Mouse (Mus musculus): ENCODE data around the gene Nhs.

- TF ChIP-seq POLR2A (IDR thresholded peaks at IDR 0.05; ENCODE audit: borderline replicate concordance, extremely low read depth, insufficient read depth, insufficient read length, poor library complexity, severe bottlenecking), result no peak
- TF ChIP-seq CTCF (IDR thresholded peaks at IDR 0.05; ENCODE audit: borderline replicate concordance, extremely low read depth, insufficient read depth, insufficient read length), result no peak
These were observed 74.3 kb downstream of the Nhs start for GRCm38 (mm10) chrX:162085062-162085896.
